In genomic region chr19:55732499-55732898, GRCm38 (mm10) we compare ENCODE assay signal across 14 mouse cellular contexts. TPM values are rescaled to one million over a fixed set of nuclear protein-coding genes. Genes with fewer than 3 reads are reported as not detected.
DNase-seq lines count a peak whose midpoint lies in the region; ATAC-seq and TF ChIP-seq lines count a peak whose summit lies in the region.
"Had no signal": no experiment of that assay in that cellular context is flagged by ENCODE, and none has a peak within 500 bp of the region (broad histone marks: within the 10 kb centered on the region; RNA-seq: fewer than 3 reads in every experiment).

No protein-coding gene starts in this region.

- 19% methylated on average over 6 of the region's 6 CpGs for WGBS in liver, embryonic 14.5 days (ENCODE audit: insufficient replicate concordance)

- no peak overlapping the region for H3K4me3 ChIP-seq in liver, embryonic 14.5 days (ENCODE audit: insufficient read depth in 1 of 2, low read depth in 2 of 2, low read length in 2 of 2)
- H3K4me3 ChIP-seq: erythroblast, embryonic 14.5 days; midbrain, embryonic 12.5 days; myocyte had no signal

- H3K9ac ChIP-seq in liver, embryonic 14.5 days (replicated peaks): no peak overlapping the region
- H3K9ac ChIP-seq: midbrain, embryonic 12.5 days had no signal

- H3K4me2 ChIP-seq in liver, embryonic 14.5 days (ENCODE audit: low read depth): no peak overlapping the region
- H3K4me2 ChIP-seq: midbrain, embryonic 12.5 days had no signal

- ATAC-seq in hematopoietic stem cell, adult 5-6 weeks (replicated peaks in 1 of 2; ENCODE audit: insufficient read depth in 1 of 2, low FRiP score in 2 of 2, low TSS enrichment in 1 of 2, low read depth in 1 of 2, poor library complexity in 2 of 2, severe bottlenecking in 2 of 2): peak; percentile 37 to 51
- peak; percentile 85 for ATAC-seq in liver, embryonic 14.5 days (ENCODE audit: insufficient read depth)
- ATAC-seq: hindbrain, embryonic 16.5 days had no signal

- no peak for TF ChIP-seq EP300 in liver, embryonic 14.5 days (IDR thresholded peaks at IDR 0.05; ENCODE audit: low read depth)

- peaks cover 0 to 18% of the 10 kb centered on the region in 2 experiments; a peak in 2 of 4 replicates for H3K4me1 ChIP-seq in liver, embryonic 14.5 days (replicated peaks; ENCODE audit: control insufficient read depth in 2 of 2, insufficient read depth in 2 of 2, low read length in 1 of 2)
- H3K4me1 ChIP-seq: midbrain, embryonic 12.5 days had no signal

- DNase-seq in embryo, embryonic 10.5 days (ENCODE audit: low spot score): peak; percentile 21
- DNase-seq in embryo, embryonic 11 days: no peak
- DNase-seq in 3T3-L1 (ENCODE audit: low read depth, low spot score): peak; percentile 58
- peak in 1 of 3 experiments; percentile 25 for DNase-seq in liver, embryonic 14.5 days (ENCODE audit: low read depth in 3 of 3, low spot score in 3 of 3)
- DNase-seq in thymus, postnatal 0 days (ENCODE audit: low spot score): no peak
- no peak for DNase-seq in right cerebral cortex, postnatal 4 days
- no peak for DNase-seq in B cell, adult 2 months
- DNase-seq: adrenal gland, postnatal 25 days; kidney, postnatal 10 days had no signal

- no peak overlapping the region for H3K27ac ChIP-seq in liver, embryonic 14.5 days
- H3K27ac ChIP-seq: midbrain, embryonic 12.5 days had no signal

- H3K9me3 ChIP-seq in liver, embryonic 14.5 days (ENCODE audit: control insufficient read depth, low read length): no peaks in the 10 kb centered on the region
- H3K9me3 ChIP-seq: midbrain, embryonic 12.5 days had no signal

- no peaks in the 10 kb centered on the region for H3K36me3 ChIP-seq in liver, embryonic 14.5 days (replicated peaks; ENCODE audit: control insufficient read depth, insufficient read depth, low read depth)
- H3K36me3 ChIP-seq: midbrain, embryonic 12.5 days had no signal

- H3K27me3 ChIP-seq in liver, embryonic 14.5 days (ENCODE audit: control insufficient read depth, insufficient read depth, low read length): no peaks in the 10 kb centered on the region

- no peak for TF ChIP-seq CTCF in liver, embryonic 14.5 days (IDR thresholded peaks at IDR 0.05; ENCODE audit: low read depth)

RNA-seq across cellular contexts. Expression of gene Tcf7l2, which starts 9.1 kb away (rescaled TPM):
- total RNA-seq in hematopoietic stem cell, adult 5-6 weeks (2017): 2.6 and 3.1 TPM in 2 replicates
- polyA plus RNA-seq in liver, embryonic 14.5 days (2012; rRNA removed): 6.9 and 7.8 TPM in 2 replicates
- polyA plus RNA-seq in liver, embryonic 14.5 days (2014; fragmentation: Nextera tagmentation; extraction: Ambion mirVana): 18.4 and 19.5 TPM in 2 replicates
- polyA plus RNA-seq in thymus, postnatal 0 days (2015; fragmentation: Nextera tagmentation; extraction: Ambion mirVana): 12.8 and 14.1 TPM in 2 replicates

Comparison
In these comparisons a context has a peak if more than half of its experiments do, and no peak if none do; other contexts are left out.
1. DNase-seq: peak in embryo, embryonic 10.5 days (single experiment) and 3T3-L1 (single experiment); none in embryo, embryonic 11 days (single experiment), thymus, postnatal 0 days (single experiment), right cerebral cortex, postnatal 4 days (single experiment) and B cell, adult 2 months (0 of 2).